Mouse (Mus musculus): ENCODE data around the gene Zfp683.

DNA sequence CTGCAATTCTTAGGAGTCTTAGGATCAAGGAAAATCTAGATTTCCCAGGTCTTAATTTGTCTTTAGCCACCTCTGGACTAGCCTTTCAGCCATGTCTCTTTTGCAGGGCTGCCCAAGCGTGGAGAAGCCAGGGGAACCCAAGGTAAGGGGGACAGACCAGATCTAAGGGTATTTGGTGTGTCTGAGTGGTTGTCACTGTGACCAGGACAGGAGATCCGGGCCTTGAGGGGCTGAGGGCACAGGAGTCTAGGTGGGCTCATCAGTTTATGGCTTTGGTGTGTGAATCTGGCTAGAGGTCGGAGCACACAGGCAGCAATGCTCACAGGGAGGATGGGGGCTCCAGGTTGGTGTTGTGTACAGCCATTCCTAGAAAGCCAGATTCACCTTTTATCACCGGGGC is 27.0 kb downstream of the Zfp683 start:
- no peak for TF ChIP-seq POLR2A (IDR thresholded peaks at IDR 0.05; ENCODE audit: borderline replicate concordance, extremely low read depth, insufficient read depth, insufficient read length, poor library complexity, severe bottlenecking)
- TF ChIP-seq CTCF (IDR thresholded peaks at IDR 0.05; ENCODE audit: borderline replicate concordance, extremely low read depth, insufficient read depth, insufficient read length) = no peak
